Comparison of ENCODE assay signal across 27 mouse cellular contexts in the genomic region with DNA sequence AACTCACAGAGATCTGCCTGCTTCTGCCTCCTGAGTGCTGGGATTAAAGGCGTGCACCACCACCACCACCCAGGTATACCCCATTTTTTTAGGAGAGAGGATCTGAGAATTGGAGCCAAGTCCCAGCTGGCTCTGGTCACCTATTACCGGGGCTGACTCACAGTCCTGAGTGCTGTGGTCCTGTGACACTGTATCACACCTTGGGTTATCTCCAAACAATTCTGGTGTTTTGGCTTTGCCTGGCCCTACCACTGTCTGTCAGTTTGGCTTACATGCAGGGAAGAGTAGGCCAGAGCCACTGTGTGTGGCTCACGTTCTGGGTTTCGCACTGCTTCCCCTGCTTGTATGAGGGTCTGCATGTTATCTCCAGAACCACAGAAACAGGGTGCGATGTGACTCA. TPM values are rescaled to one million over a fixed set of nuclear protein-coding genes. Genes with fewer than 3 reads are reported as not detected.
"Had no signal": no experiment of that assay in that cellular context is flagged by ENCODE, and none has a peak within 500 bp of the region (broad histone marks: within the 10 kb centered on the region; RNA-seq: fewer than 3 reads in every experiment).

No protein-coding gene starts in this region.

- H3K36me3 ChIP-seq: limb, embryonic 10.5 days; limb, embryonic 13.5 days; liver, embryonic 13.5 days; midbrain, embryonic 12.5 days; neural tube, embryonic 12.5 days had no signal

- H3K9ac ChIP-seq: limb, embryonic 13.5 days; liver, embryonic 13.5 days; lung, embryonic 14.5 days; midbrain, embryonic 12.5 days; midbrain, embryonic 15.5 days; neural tube, embryonic 12.5 days had no signal

- ATAC-seq: lung, postnatal 0 days; midbrain, embryonic 15.5 days had no signal

- H3K27ac ChIP-seq: kidney, postnatal 0 days; limb, embryonic 10.5 days; limb, embryonic 13.5 days; liver, embryonic 13.5 days; macrophage; midbrain, embryonic 12.5 days; midbrain, embryonic 15.5 days; neural tube, embryonic 12.5 days; stomach, postnatal 0 days had no signal

- H3K9me3 ChIP-seq: limb, embryonic 10.5 days; limb, embryonic 13.5 days; liver, embryonic 13.5 days; midbrain, embryonic 12.5 days; midbrain, embryonic 15.5 days; neural tube, embryonic 12.5 days had no signal

- H3K27me3 ChIP-seq: limb, embryonic 13.5 days; midbrain, embryonic 15.5 days; neural tube, embryonic 12.5 days had no signal

- H3K4me2 ChIP-seq: limb, embryonic 13.5 days; liver, embryonic 13.5 days; lung, embryonic 14.5 days; midbrain, embryonic 12.5 days; midbrain, embryonic 15.5 days; neural tube, embryonic 12.5 days had no signal

- H3K4me3 ChIP-seq: limb, embryonic 10.5 days; limb, embryonic 13.5 days; liver, embryonic 13.5 days; midbrain, embryonic 12.5 days; midbrain, embryonic 15.5 days; neural tube, embryonic 12.5 days had no signal

- DNase-seq: kidney, postnatal 36 days; layer of hippocampus, adult 9-11 months; liver; liver, embryonic 13.5 days; lung, embryonic 14.5 days; right cerebral cortex, adult 18-20 months; right cerebral cortex, postnatal 14 days; right cerebral cortex, postnatal 4 days; thymus, adult 2 months; thymus, postnatal 14 days; thymus, postnatal 4 days had no signal

RNA-seq across cellular contexts. Expression of gene Csdc2, which starts 3.7 kb away (rescaled TPM):
- total RNA-seq: megakaryocyte, adult 5-6 weeks had no signal

RNA-seq across cellular contexts. Expression of gene 1700029P11Rik, which starts 40.1 kb away (rescaled TPM):
- total RNA-seq: layer of hippocampus, postnatal 25 days; left cerebral cortex, adult 18-20 months; left cerebral cortex, postnatal 25 days; megakaryocyte, adult 5-6 weeks had no signal
- polyA plus RNA-seq: kidney, embryonic 14.5 days; kidney, postnatal 0 days; limb, embryonic 10.5 days; limb, embryonic 13.5 days; liver, embryonic 13.5 days; liver, embryonic 16.5 days; lung, embryonic 14.5 days; lung, postnatal 0 days; macrophage; midbrain, embryonic 12.5 days; midbrain, embryonic 15.5 days; neural tube, embryonic 12.5 days; stomach, embryonic 14.5 days; stomach, postnatal 0 days; thymus, adult 2 months had no signal
